Mouse (Mus musculus) adrenal gland, postnatal 10 days (tissue): ENCODE measurements at regions not wholly inside any gene's neighbourhood (a gene's known extent, or its start where the extent isn't known, plus 50 kb on each side); places are given as distances from the start of the nearest gene placed in this dataset.
"Not testable (repeated sequence)": the region's sequence is repeated elsewhere in the genome, so short reads cannot be mapped to it uniquely, and the experiment has no call there.

Experiments used
- DNase-seq: peaks from one replicate; pipeline ENCODE4 v3.0.0; 2021; ENCODE audit warnings: mixed read lengths

- DNase-seq = no peak
Measured at GRCm38 (mm10) chr10:11515144-11515543, 171.9 kb downstream of the Epm2a start.

- DNase-seq = peak; percentile 9
Measured at GRCm38 (mm10) chr10:11517122-11517521, 173.9 kb downstream of the Epm2a start.

- no peak for DNase-seq
Measured at GRCm38 (mm10) chr10:11531343-11531742, 188.1 kb downstream of the Epm2a start.

- not testable (repeated sequence) for DNase-seq
Measured at GRCm38 (mm10) chr10:11555376-11555775, 212.2 kb downstream of the Epm2a start.

GRCm38 (mm10) chr10:11570523-11571055 lies 227.4 kb downstream of the Epm2a start:
- DNase-seq = no peak

- DNase-seq = no peak
Measured at GRCm38 (mm10) chr10:11608451-11608850, 265.2 kb downstream of the Epm2a start.

- DNase-seq = not testable (repeated sequence)
Measured at GRCm38 (mm10) chr10:11609092-11609491, 265.9 kb downstream of the Epm2a start.

GRCm38 (mm10) chr10:11648151-11648550 lies 304.9 kb downstream of the Epm2a start:
- no peak for DNase-seq

- no peak for DNase-seq
Measured at GRCm38 (mm10) chr10:11660056-11660770, 317.0 kb downstream of the Epm2a start.

- no peak for DNase-seq
Measured at GRCm38 (mm10) chr10:11661660-11662250, 318.6 kb downstream of the Epm2a start.

GRCm38 (mm10) chr10:11709742-11710141 lies 366.5 kb downstream of the Epm2a start:
- no peak for DNase-seq

GRCm38 (mm10) chr10:11724775-11725174 lies 381.6 kb downstream of the Epm2a start:
- no peak for DNase-seq

- DNase-seq = no peak
Measured at GRCm38 (mm10) chr10:11729536-11729935, 386.3 kb downstream of the Epm2a start.

GRCm38 (mm10) chr10:11739574-11740368 lies 396.6 kb downstream of the Epm2a start:
- no peak for DNase-seq

GRCm38 (mm10) chr10:11745587-11745986 lies 402.4 kb downstream of the Epm2a start:
- no peak for DNase-seq

GRCm38 (mm10) chr10:11746959-11747358 lies 403.8 kb downstream of the Epm2a start:
- DNase-seq = no peak

- no peak for DNase-seq
Measured at GRCm38 (mm10) chr10:11755105-11755730, 412.0 kb downstream of the Epm2a start.

- DNase-seq = no peak
Measured at GRCm38 (mm10) chr10:11777894-11778293, 434.7 kb downstream of the Epm2a start.

GRCm38 (mm10) chr10:11780302-11780701 lies 437.1 kb downstream of the Epm2a start:
- DNase-seq = no peak

- no peak for DNase-seq
Measured at GRCm38 (mm10) chr10:11787240-11787639, 444.0 kb downstream of the Epm2a start.

- no peak for DNase-seq
Measured at GRCm38 (mm10) chr10:11799510-11799909, 456.3 kb downstream of the Epm2a start.
